Mouse (Mus musculus): ENCODE measurements around the gene Hnrnpa0. TPM values are rescaled to one million over a fixed set of nuclear protein-coding genes. Genes with fewer than 3 reads are reported as not detected.

Hnrnpa0 gene
- 841 and 1,032 TPM in 2 replicates for polyA plus RNA-seq (2012)

DNA sequence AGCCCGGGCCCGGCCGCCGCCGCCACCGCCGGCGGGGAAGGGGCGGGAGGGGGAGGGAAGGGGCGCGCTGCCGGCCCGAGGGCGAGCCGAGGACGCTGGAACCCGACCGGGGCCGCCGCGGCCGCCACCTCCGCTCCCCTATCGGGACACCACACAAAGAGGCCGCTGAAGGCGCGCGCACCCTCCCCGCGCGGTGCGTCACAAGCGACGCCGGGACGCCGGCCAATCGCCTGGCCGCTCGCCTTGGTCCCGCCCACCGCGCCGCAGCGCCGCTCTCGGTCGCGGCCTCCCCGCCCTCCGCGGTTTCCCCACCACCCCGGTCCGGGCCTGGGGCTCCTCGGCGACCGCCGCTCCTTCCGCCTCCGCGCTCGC is at the start of gene Hnrnpa0:
Gene Hnrnpa0, minus strand, starts transcription at position 161 of the 372 bp plus-strand sequence.
- TF ChIP-seq GATA1 (IDR thresholded peaks at IDR 0.05; ENCODE audit: low read length) = no peak

DNA sequence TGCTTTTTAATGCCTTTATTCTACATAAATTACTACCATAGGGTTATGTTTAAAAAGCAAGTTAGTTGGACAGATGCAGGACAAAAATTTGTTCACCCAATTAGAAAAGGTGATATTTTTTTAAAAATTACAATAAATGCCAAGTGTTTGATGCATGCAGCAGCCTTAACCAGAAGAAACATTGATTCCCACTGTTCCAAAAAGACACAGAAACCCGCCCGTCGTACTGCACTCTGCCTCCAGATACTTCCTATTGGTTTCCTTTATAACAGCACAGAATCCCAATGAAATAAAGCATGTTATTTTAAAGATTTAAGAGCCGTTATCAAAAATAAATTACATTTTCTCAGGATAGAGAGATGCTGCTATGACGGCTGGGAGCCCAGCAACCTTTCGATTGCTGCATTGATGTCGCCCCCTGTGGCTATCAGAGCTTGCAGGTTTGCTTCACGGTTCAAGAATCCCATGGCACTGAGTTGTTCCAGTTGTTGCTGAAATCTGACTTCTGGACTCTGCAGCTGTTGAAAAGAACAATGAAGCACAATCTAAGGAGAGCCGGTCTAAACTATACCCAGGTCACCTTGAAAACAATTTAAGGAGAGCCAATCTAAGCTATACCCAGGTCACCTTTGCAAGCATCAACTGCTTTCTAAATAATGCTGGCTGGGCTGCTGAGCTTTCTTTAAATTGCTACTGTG is 49.3 kb upstream of the Hnrnpa0 start:
- TF ChIP-seq GATA1 (IDR thresholded peaks at IDR 0.05; ENCODE audit: low read length) = no peak

DNA sequence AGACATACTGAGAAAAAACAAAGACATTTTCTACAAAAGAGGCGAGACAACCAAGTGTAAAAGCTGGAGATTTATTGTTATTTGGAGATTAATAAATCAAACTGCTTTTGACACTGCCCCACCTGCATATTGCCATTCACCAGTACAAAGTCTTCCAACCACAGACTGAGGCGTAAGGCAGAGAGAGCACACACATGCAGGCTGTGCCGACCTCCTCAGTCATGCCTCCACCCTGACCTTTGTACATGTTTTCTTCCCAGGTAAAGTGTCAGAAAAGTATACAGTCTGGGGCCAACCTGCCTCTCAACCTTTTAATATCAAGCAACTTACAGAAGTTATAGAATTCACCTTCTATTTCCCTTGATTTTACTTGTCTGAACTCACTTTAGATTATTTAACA is 47.7 kb upstream of the Hnrnpa0 start:
- TF ChIP-seq GATA1 (IDR thresholded peaks at IDR 0.05; ENCODE audit: low read length) = no peak

DNA sequence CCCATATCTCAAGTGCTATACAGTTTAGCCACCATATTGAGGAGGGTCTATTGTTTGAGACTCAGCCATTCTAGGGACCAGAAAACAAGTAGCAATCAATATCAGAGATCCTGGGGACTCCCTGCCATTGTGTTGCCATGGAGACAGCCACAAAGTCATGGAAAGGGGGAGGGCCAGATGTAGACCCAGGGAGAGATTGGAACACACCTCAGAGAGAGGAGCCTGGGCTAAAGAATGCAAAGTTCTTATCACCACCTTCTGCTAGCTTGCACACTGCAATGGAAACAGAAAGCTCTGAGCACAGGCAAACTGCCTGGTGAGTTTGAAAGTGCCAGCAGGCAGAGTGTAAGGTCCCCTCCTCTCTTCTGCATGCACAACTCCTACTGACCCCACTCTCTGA is 39.8 kb upstream of the Hnrnpa0 start:
- TF ChIP-seq GATA1 (IDR thresholded peaks at IDR 0.05; ENCODE audit: low read length) = no peak

DNA sequence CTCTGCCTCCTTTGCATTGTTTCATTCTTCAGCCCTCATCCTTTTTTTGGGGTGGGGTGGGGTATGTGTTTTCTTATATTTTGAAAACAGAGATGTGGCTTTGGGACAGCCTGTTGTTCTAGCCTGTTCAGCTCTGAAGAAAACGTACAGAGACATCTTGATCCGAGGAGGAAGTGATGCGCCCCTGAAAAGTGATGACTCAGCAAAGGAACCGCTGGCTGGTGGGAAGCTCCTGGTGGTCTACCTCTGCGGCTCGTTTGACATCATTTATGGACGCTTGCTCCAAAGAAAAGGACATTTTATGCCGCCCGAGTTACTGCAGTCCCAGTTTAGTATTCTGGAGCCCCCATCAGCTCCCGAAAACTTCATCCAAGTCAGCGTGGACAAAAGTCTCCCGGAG is 35.0 kb upstream of the Hnrnpa0 start:
- no peak for TF ChIP-seq GATA1 (IDR thresholded peaks at IDR 0.05; ENCODE audit: low read length)

DNA sequence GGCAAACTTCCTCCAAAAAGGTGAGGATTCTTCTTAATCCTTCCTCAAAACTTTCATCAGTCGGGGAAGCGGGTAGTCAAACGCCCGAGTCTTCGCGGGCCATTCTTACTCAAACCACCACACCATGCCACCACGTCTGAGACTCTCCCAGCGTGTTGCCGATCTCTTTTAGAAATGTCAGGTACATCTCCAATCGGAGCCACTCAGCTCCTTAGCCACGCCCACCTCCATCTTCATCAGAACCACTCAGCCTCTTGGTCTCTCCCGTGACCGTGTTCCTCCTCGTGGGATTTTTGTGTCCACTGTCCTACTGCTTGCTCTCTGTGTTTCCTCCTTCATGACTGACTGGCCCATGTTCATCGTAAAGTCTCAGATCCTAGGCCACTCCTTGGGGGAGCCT is 32.4 kb upstream of the Hnrnpa0 start:
- TF ChIP-seq GATA1 (IDR thresholded peaks at IDR 0.05; ENCODE audit: low read length) = no peak

DNA sequence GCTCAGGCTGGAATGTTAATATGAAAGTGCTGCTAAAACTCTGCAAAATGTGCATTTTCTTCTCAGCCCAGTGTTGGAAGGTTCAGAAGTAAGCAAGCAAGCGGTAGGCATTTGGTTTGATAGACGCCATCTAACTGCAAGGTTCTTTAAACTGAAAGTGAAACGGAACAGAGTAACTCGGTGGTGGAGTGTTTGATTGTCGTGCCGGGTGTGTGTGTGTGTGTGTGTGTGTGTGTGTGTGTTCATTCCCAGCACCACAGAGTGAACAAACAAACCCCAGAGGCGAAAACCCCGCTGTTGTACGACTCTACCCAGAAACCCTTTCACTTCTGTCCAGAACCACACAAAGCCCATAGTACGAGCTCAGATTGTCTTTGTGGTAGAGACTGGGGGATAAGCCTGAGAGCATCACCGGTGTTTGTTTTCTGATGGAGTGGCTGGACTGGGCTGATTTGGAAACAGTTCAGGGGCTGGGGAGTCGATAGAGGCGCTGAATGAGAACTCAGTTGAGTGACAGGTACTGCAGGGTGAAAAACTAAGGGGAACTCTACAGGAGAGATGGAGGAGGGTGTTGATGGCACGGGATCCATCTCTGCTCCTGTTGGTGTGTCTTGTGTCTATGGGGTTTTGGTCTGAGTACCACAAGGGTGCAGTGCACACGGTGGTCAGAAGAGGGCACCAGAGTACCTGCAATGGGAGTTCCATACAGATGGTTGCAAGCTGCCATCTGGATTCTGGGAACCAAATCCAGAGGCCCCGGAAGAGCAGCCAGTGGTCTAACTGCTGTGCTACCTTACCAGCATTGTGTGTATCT is 29.9 kb upstream of the Hnrnpa0 start:
- TF ChIP-seq GATA1 (IDR thresholded peaks at IDR 0.05; ENCODE audit: low read length) = no peak

DNA sequence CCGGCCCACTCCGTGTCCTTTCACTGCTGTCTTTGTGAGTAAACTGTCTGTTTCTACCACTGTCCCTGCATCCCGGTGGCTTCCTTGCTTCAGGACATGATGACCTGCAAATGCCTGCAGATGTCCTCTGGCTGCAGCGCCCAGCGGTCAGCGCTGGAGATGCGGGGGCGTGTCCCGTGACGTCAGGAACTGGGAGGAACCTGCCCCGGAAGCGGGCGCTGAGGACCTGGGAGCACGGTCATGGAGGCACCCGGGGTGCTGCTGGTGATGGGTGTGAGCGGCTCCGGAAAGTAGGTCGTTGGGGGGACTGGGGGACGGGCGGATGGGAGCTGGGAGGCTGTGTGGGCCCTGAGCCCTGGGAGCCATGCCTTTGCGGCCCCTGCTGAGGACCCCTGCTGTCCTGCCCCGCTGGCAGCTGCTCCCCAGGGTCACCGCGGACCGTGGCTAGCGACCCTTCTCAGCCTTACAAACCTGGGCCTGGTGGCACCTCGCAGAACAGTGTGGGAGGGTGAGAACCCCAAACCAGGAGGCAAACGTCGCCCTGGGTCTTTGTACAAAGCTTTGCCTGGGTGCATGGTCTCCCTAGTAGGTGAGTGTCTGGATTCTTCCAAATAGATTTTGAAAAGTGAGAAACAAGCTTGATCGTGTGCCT is 29.2 kb upstream of the Hnrnpa0 start, which contains the start of gene Idnk:
Gene Idnk, plus strand, starts transcription at position 203 of the 652 bp plus-strand sequence.
- no peak for TF ChIP-seq GATA1 (IDR thresholded peaks at IDR 0.05; ENCODE audit: low read length)

DNA sequence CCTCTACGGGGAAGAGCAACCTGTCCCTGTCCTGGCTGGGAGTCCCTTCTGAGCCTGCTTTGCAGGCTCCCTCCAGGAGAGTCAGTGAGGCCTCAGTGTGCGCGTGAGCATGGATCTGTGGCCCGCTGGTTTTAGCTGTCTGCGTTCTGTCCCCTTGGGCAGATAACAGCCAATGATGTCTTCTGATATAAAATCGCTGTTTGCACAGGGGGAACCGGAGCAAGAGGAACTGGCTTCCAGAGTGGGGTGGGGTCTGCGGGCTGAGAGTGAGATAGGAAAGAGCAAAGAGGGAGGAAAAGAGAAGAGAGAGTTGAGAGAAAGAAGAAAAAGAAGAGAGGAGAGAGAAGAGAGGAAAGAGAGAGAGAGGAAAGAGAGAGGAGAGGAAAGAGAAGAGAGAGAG is 28.7 kb upstream of the Hnrnpa0 start:
- TF ChIP-seq GATA1 (IDR thresholded peaks at IDR 0.05; ENCODE audit: low read length) = no peak

DNA sequence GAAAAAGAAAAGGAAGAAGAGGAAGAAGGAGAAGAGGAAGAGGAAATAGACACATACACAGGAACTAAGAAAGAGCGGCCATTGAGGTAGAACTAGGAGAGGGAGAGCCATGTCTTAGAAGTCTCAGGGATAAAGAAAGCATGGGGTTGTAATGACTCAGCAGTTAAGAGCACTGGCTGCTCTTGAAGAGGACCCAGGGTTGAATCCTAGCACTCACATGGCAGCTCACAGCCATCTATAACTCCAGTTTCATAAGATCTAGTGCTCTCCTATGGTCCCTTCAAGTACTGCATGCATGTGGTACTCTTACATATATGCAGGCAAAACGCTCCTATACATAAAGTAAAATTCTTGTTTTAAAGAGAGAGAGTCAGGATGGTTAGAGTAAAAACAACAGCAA is 27.7 kb upstream of the Hnrnpa0 start:
- no peak for TF ChIP-seq GATA1 (IDR thresholded peaks at IDR 0.05; ENCODE audit: low read length)

DNA sequence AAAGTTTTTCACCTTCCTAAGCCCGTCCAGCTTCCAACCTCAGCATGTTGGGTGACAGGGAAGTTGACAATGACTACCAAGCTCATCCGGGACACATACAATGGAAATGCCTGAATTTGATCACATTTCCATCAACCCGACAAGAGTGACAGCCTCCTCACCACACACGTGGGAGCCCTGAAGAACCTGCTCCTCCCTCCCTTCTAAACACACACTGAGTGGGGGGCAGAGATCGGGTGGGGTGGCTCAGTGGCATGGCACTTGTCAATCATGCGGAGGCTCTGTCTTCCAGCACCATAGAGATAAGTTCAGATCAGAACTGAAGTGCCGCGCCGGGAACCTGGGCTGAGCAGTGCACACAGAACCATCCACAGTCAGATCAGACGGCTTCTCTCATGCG is 22.1 kb upstream of the Hnrnpa0 start:
- no peak for TF ChIP-seq GATA1 (IDR thresholded peaks at IDR 0.05; ENCODE audit: low read length)

DNA sequence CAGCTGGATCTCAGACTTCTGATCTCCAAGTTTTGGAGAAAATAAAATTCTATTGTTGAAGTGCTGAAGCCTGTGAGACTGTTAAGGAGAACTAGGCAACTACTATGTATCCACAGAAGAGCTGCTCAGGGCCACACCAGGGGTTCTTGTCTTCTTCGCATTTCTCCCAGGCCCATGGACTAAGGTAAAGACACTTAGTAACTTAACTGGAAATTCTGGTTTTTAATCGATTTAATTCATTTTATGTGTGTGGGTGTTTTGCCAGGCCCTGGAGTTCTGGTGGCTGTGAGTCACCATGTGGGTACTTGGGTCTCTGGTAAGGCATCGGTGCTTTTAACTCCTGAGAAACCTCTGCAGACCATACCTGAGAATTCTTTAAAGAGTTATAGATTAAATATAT is 21.3 kb upstream of the Hnrnpa0 start:
- no peak for TF ChIP-seq GATA1 (IDR thresholded peaks at IDR 0.05; ENCODE audit: low read length)

DNA sequence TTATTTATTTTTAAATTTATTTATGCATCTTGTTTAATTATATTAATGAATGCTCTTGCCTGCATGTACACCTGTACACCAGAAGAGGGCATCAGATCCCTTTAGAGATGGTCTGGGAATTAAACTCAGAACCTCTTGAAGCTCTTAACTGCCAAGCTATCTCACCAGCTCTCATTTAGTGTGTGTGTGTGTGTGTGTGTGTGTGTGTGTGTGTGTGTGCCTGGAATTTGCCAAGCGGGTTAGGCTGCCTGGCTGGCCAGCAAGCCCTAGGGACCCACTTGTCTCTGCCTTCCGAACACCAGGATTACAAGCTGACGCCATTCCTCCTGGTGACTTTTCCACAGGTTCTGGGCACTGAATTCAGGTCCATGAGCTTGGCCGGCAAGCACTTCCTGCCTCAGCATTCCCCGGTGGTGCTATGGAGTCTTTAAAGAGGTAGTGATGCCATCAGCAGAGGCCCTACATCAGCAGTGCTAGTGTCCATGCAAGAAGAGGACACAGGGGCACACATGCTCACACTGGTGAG is 20.7 kb upstream of the Hnrnpa0 start:
- no peak for TF ChIP-seq GATA1 (IDR thresholded peaks at IDR 0.05; ENCODE audit: low read length)

DNA sequence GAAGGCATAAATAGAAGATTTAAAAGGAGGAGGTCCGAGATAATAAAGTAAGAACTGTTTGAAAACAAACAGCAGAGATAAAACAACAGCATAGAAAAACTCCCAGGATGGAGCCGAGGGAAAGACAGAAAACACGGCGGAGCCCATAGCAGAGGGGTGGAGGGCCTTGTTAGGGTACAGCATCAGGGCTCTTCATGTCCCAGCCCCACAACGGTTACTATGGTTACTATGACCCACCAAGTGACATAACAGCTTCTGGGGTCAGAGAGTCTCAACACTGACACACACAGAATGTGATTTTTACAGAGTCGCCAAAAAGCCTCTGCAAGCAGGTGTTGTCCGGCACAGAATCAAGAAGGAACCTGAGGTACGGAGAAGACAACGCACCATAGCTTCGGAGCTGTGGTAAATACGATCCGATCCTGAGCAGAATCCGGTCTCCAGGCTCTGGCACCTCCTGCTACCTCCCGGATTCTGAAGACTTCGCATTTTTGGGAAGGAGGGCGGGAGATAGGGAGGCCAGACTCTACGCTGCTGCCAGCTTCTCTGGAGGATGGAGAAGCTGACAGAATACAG is 20.0 kb upstream of the Hnrnpa0 start:
- TF ChIP-seq GATA1 (IDR thresholded peaks at IDR 0.05; ENCODE audit: low read length) = no peak

DNA sequence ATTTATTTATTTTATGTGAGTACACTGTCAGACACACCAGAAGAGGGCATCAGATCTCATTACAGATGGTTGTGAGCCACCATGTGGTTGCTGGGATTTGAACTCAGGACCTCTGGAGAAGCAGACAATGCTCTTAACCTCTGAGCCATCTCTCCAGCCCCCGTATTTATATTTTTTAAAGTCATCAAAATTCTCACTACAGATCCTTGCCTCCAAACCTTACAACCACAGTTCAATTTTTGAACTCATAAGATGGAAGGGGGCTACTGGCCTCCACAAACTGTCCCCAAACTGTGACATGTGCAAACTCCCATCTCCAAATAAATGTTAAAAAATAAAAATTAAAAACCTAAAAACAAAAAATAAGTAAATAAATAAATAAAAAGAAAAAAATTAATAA is 19.4 kb upstream of the Hnrnpa0 start:
- no peak for TF ChIP-seq GATA1 (IDR thresholded peaks at IDR 0.05; ENCODE audit: low read length)

DNA sequence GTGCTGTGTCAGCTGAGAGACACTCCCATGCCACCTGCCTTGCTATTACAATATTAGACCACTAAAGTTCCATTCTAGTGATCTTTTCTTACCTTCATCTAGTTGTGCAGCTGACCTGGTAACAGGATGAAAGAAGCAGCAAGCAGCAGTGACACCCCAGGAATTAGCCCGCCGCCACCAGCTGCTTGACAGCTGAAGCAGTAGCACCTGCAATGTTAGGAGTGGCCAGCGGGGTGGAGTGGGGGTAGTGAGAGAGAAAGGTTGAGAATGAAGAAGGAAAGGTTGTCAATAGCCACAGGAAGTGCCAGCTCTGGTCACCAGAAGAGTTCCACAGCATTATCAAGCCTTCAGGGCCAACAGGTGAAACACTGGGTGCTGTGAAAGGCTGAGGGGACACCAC is 3.3 kb upstream of the Hnrnpa0 start:
- TF ChIP-seq GATA1 (IDR thresholded peaks at IDR 0.05; ENCODE audit: low read length) = no peak

Data from G1E-ER4 (cell line).